Mouse (Mus musculus) lung, postnatal 0 days (tissue): ENCODE results near the gene Lmo2. TPM values are rescaled to one million over a fixed set of nuclear protein-coding genes. Genes with fewer than 3 reads are reported as not detected.
"Not testable (repeated sequence)": the region's sequence is repeated elsewhere in the genome, so short reads cannot be mapped to it uniquely, and the experiment has no call there.

ENCODE experiments used
- ATAC-seq: fragments of 200-750 bp; cut with Nextera tagmentation; 2 replicates; pipeline ENCODE4 v1.8.0; 2017; ENCODE audit warnings: moderate library complexity
- DNase-seq: peaks from one replicate; pipeline ENCODE4 v3.0.0-alpha.2; 2016; ENCODE audit warnings: low spot score
- H3K27ac ChIP-seq: fragments of 300-500 bp; sonication (generic); 2 replicates; pipeline ENCODE4 v1.5.1; 2014; ENCODE audit warnings: antibody characterized with exemption, mild to moderate bottlenecking, low read length, mixed read lengths
- H3K27me3 ChIP-seq: fragments of 300-500 bp; sonication (generic); replicated peaks from 2 replicates; pipeline ENCODE4 v1.6.1; 2014; ENCODE audit warnings: low read length, mixed read lengths; ENCODE audit not compliant: insufficient read depth
- H3K36me3 ChIP-seq: fragments of 300-500 bp; sonication (generic); 2 replicates; pipeline ENCODE4 v1.6.1; 2014; ENCODE audit warnings: low read length, mixed read lengths; ENCODE audit not compliant: insufficient read depth
- H3K4me1 ChIP-seq: fragments of 300-500 bp; sonication (generic); 2 replicates; pipeline ENCODE4 v1.6.1; 2014; ENCODE audit warnings: antibody characterized with exemption, low read depth, low read length, mixed read lengths; ENCODE audit not compliant: insufficient read depth
- H3K4me2 ChIP-seq: fragments of 300-500 bp; sonication (generic); replicated peaks from 2 replicates; pipeline ENCODE4 v1.6.1; 2014; ENCODE audit warnings: low read depth, mild to moderate bottlenecking, low read length, moderate library complexity, mixed read lengths
- H3K4me3 ChIP-seq: fragments of 300-500 bp; sonication (generic); 2 replicates; pipeline ENCODE4 v1.5.1; 2014; ENCODE audit warnings: low read depth, low read length
- H3K9ac ChIP-seq: fragments of 300-500 bp; sonication (generic); replicated peaks from 2 replicates; pipeline ENCODE4 v1.6.1; 2014; ENCODE audit warnings: low read depth, mild to moderate bottlenecking
- H3K9me3 ChIP-seq: fragments of 300-500 bp; sonication (generic); 2 replicates; pipeline ENCODE4 v1.6.1; 2016; ENCODE audit warnings: low read length, mixed read lengths
- CTCF ChIP-seq: IDR thresholded peaks from 2 replicates; pipeline ENCODE4 v1.5.1; 2016; ENCODE audit warnings: antibody characterized with exemption, mild to moderate bottlenecking
- EP300 ChIP-seq: IDR thresholded peaks from 2 replicates; pipeline ENCODE4 v1.6.1; 2016; ENCODE audit warnings: antibody characterized with exemption, mild to moderate bottlenecking, control low read depth
- WGBS: fragments of 180-500 bp; shearing (Covaris S2); extraction: QIAGEN DNeasy Blood & Tissue Kit; methylation state at CpG from one replicate; pipeline ENCODE4 v1.1.7; 2014; 5-methylcytosine and 5-hydroxymethylcytosine counted together
- polyA plus RNA-seq: library from polyadenylated mRNA; unstranded; fragments of >200 nt; fragmentation: Nextera tagmentation; extraction: Ambion mirVana; gene quantifications from 2 replicates; pipeline ENCODE4 v1.2.1, GENCODE M21; 2015

Lmo2 gene
- polyA plus RNA-seq, 1 experiment from 2014 or later: 30.6 TPM

GRCm38 (mm10) chr2:104001076-104001475 is 43.3 kb downstream of the Lmo2 start:
- Histone ChIP-seq H3K9ac (no peak overlapping the region), H3K4me1 (no peaks in the 10 kb centered on the region), H3K4me3 (no peak overlapping the region), H3K9me3 (no peaks in the 10 kb centered on the region), H3K27ac (no peak overlapping the region), H3K4me2 (no peak overlapping the region), H3K36me3 (no peaks in the 10 kb centered on the region), H3K27me3 (no peaks in the 10 kb centered on the region)
- 15% methylated on average over 2 of the region's 2 CpGs for WGBS
- TF ChIP-seq EP300 (no peak), CTCF (peak; percentile 63)
- ATAC-seq: no peak
- peak; percentile 49 for DNase-seq

- Histone ChIP-seq H3K4me2 (no peak overlapping the region), H3K27ac (no peak overlapping the region), H3K4me3 (no peak overlapping the region), H3K9ac (no peak overlapping the region), H3K9me3 (no peaks in the 10 kb centered on the region), H3K27me3 (no peaks in the 10 kb centered on the region), H3K4me1 (no peaks in the 10 kb centered on the region), H3K36me3 (no peaks in the 10 kb centered on the region)
- TF ChIP-seq CTCF (no peak), EP300 (no peak)
- ATAC-seq (no peak), DNase-seq (no peak)
- WGBS: 70% methylated on average over 4 of the region's 4 CpGs
These were observed 44.1 kb downstream of the Lmo2 start for GRCm38 (mm10) chr2:104001861-104002260.

- no peak for TF ChIP-seq EP300
- peak; percentile 73 for TF ChIP-seq CTCF
- no peaks in the 10 kb centered on the region for H3K4me1 ChIP-seq
- no peak overlapping the region for H3K9ac ChIP-seq
- DNase-seq (peak; percentile 15), ATAC-seq (no peak)
- no peak overlapping the region for H3K4me2 ChIP-seq
- no peaks in the 10 kb centered on the region for H3K36me3 ChIP-seq
- no peak overlapping the region for H3K4me3 ChIP-seq
- 30% methylated on average over 16 of the region's 16 CpGs for WGBS
- no peaks in the 10 kb centered on the region for H3K9me3 ChIP-seq
- H3K27ac ChIP-seq: no peak overlapping the region
- H3K27me3 ChIP-seq: no peaks in the 10 kb centered on the region
These were observed 45.1 kb downstream of the Lmo2 start for GRCm38 (mm10) chr2:104002711-104003413.

GRCm38 (mm10) chr2:104007793-104008519 is 50.2 kb downstream of the Lmo2 start:
- 73% methylated on average over 7 of the region's 7 CpGs for WGBS

GRCm38 (mm10) chr2:104008853-104009252 is 51.1 kb downstream of the Lmo2 start:
- not testable (repeated sequence) for H3K9me3 ChIP-seq, H3K27me3 ChIP-seq, DNase-seq, H3K9ac ChIP-seq, H3K4me2 ChIP-seq, H3K27ac ChIP-seq, H3K4me3 ChIP-seq, ATAC-seq, H3K36me3 ChIP-seq, H3K4me1 ChIP-seq
- WGBS: 94% methylated on average over 3 of the region's 3 CpGs

More at GRCm38 (mm10) chr2:104007793-104008519, 50.2 kb downstream of the Lmo2 start:
- no peak overlapping the region for H3K4me3 ChIP-seq
- no peak for ATAC-seq
- no peak overlapping the region for H3K9ac ChIP-seq
- TF ChIP-seq CTCF (no peak), EP300 (no peak)
- H3K9me3 ChIP-seq: no peaks in the 10 kb centered on the region
- H3K4me1 ChIP-seq: no peaks in the 10 kb centered on the region
- H3K4me2 ChIP-seq: no peak overlapping the region
- H3K27me3 ChIP-seq: no peaks in the 10 kb centered on the region
- no peaks in the 10 kb centered on the region for H3K36me3 ChIP-seq
- no peak overlapping the region for H3K27ac ChIP-seq
- no peak for DNase-seq

- ATAC-seq (no peak), DNase-seq (no peak)
- H3K9ac ChIP-seq: no peak overlapping the region
- H3K4me2 ChIP-seq: no peak overlapping the region
- H3K27me3 ChIP-seq: no peaks in the 10 kb centered on the region
- no peak overlapping the region for H3K4me3 ChIP-seq
- no peaks in the 10 kb centered on the region for H3K4me1 ChIP-seq
- no peaks in the 10 kb centered on the region for H3K36me3 ChIP-seq
- TF ChIP-seq EP300: no peak
- no peak for TF ChIP-seq CTCF
- no peaks in the 10 kb centered on the region for H3K9me3 ChIP-seq
- H3K27ac ChIP-seq: no peak overlapping the region
- 83% methylated on average over 7 of the region's 7 CpGs for WGBS
These were observed 65.3 kb downstream of the Lmo2 start for GRCm38 (mm10) chr2:104023096-104023495.
